Mouse (Mus musculus) hindbrain, embryonic 15.5 days (tissue): ENCODE data around the gene Tradd. TPM values are rescaled to one million over a fixed set of nuclear protein-coding genes. Genes with fewer than 3 reads are reported as not detected.

ENCODE experiments used
- ATAC-seq: fragments of 200-750 bp; cut with Nextera tagmentation; 2 replicates; pipeline ENCODE4 v1.8.0; 2017; ENCODE audit warnings: low read depth, moderate number of reproducible peaks, moderate TSS enrichment; ENCODE audit not compliant: low FRiP score
- H3K27ac ChIP-seq: fragments of 300-500 bp; sonication (generic); replicated peaks from 2 replicates; pipeline ENCODE4 v1.5.1; 2015; ENCODE audit warnings: mild to moderate bottlenecking, inconsistent platforms
- H3K27me3 ChIP-seq: fragments of 300-500 bp; sonication (generic); 2 replicates; pipeline ENCODE4 v1.6.1; 2015; ENCODE audit warnings: control low read depth, inconsistent platforms
- H3K36me3 ChIP-seq: fragments of 300-500 bp; sonication (generic); 2 replicates; pipeline ENCODE4 v1.6.1; 2015; ENCODE audit warnings: control low read depth, inconsistent platforms
- H3K4me1 ChIP-seq: fragments of 300-500 bp; sonication (generic); replicated peaks from 2 replicates; pipeline ENCODE4 v1.6.1; 2015; ENCODE audit warnings: control low read depth, inconsistent platforms
- H3K4me2 ChIP-seq: fragments of 300-500 bp; sonication (generic); 2 replicates; pipeline ENCODE4 v1.6.1; 2015; ENCODE audit warnings: moderate library complexity, mild to moderate bottlenecking, inconsistent platforms
- H3K4me3 ChIP-seq: fragments of 300-500 bp; sonication (generic); 2 replicates; pipeline ENCODE4 v1.5.1; 2015; ENCODE audit warnings: mild to moderate bottlenecking, inconsistent platforms
- H3K9ac ChIP-seq: fragments of 300-500 bp; sonication (generic); 2 replicates; pipeline ENCODE4 v1.6.1; 2015; ENCODE audit warnings: inconsistent platforms
- H3K9me3 ChIP-seq: fragments of 300-500 bp; sonication (generic); 2 replicates; pipeline ENCODE4 v1.6.1; 2016; ENCODE audit warnings: control low read depth, inconsistent platforms
- WGBS: fragments of 180-500 bp; shearing (Covaris S2); methylation state at CpG from one replicate; pipeline ENCODE4 v1.1.7; 2015; 5-methylcytosine and 5-hydroxymethylcytosine counted together
- polyA plus RNA-seq: library from polyadenylated mRNA; unstranded; fragments of >200 nt; fragmentation: Nextera tagmentation; extraction: Ambion mirVana; gene quantifications from 2 replicates; pipeline ENCODE4 v1.2.1, GENCODE M21; 2015

Gene Tradd
- polyA plus RNA-seq, result 18.3 and 19.3 TPM in 2 replicates

GRCm38 (mm10) chr8:105264024-105264982 is at the start of gene Tradd, which contains the start of gene Fbxl8:
Gene Tradd (minus strand): TSS chr8:105264609.
Gene Fbxl8 (plus strand): TSS chr8:105264648.
- peak within 1 kb of the TSS; percentile 59 for H3K4me3 ChIP-seq
- peaks cover 35% of the 10 kb centered on the region for H3K4me1 ChIP-seq
- H3K4me2 ChIP-seq, result peak within 1 kb of the TSS; percentile 94
- no peak within 1 kb of the TSS for H3K27ac ChIP-seq
- peak within 1 kb of the TSS; percentile 55 for H3K9ac ChIP-seq
- ATAC-seq, result no peak
- WGBS, result 1% methylated on average over 54 of the region's 54 CpGs
- H3K36me3 ChIP-seq, result no peaks in the 10 kb centered on the region
- H3K27me3 ChIP-seq, result peaks cover 80% of the 10 kb centered on the region
- no peaks in the 10 kb centered on the region for H3K9me3 ChIP-seq

- WGBS, result 83% methylated on average over 9 of the region's 9 CpGs
- H3K27me3 ChIP-seq, result no peaks in the 10 kb centered on the region
- H3K9ac ChIP-seq, result no peak overlapping the region
- no peaks in the 10 kb centered on the region for H3K9me3 ChIP-seq
- ATAC-seq, result no peak
- peaks cover 46% of the 10 kb centered on the region for H3K36me3 ChIP-seq
- no peak overlapping the region for H3K4me3 ChIP-seq
- H3K27ac ChIP-seq, result no peak overlapping the region
- H3K4me2 ChIP-seq, result no peak overlapping the region
- no peaks in the 10 kb centered on the region for H3K4me1 ChIP-seq
Observed at GRCm38 (mm10) chr8:105313622-105314402, 49.4 kb upstream of the Tradd start.

- WGBS, result 94% methylated on average over 8 of the region's 8 CpGs
Observed at GRCm38 (mm10) chr8:105312891-105313481, 48.6 kb upstream of the Tradd start.

GRCm38 (mm10) chr8:105311718-105312117 is 47.3 kb upstream of the Tradd start:
- peaks cover 52% of the 10 kb centered on the region for H3K36me3 ChIP-seq
- no peaks in the 10 kb centered on the region for H3K9me3 ChIP-seq

More at GRCm38 (mm10) chr8:105312891-105313481, 48.6 kb upstream of the Tradd start:
- no peak for ATAC-seq
- Histone ChIP-seq H3K36me3 (peaks cover 50% of the 10 kb centered on the region), H3K9ac (no peak overlapping the region), H3K4me2 (no peak overlapping the region), H3K4me1 (no peaks in the 10 kb centered on the region), H3K4me3 (no peak overlapping the region), H3K27me3 (no peaks in the 10 kb centered on the region), H3K27ac (no peak overlapping the region), H3K9me3 (no peaks in the 10 kb centered on the region)

GRCm38 (mm10) chr8:105310118-105310517 is 45.7 kb upstream of the Tradd start:
- H3K36me3 ChIP-seq, result peaks cover 39% of the 10 kb centered on the region
- WGBS, result 89% methylated on average over 8 of the region's 8 CpGs
- peaks cover 12% of the 10 kb centered on the region for H3K4me1 ChIP-seq
- no peak overlapping the region for H3K4me3 ChIP-seq
- H3K9ac ChIP-seq, result no peak overlapping the region
- H3K4me2 ChIP-seq, result no peak overlapping the region
- no peak for ATAC-seq
- no peaks in the 10 kb centered on the region for H3K27me3 ChIP-seq
- H3K27ac ChIP-seq, result no peak overlapping the region
- no peaks in the 10 kb centered on the region for H3K9me3 ChIP-seq

More at GRCm38 (mm10) chr8:105311718-105312117, 47.3 kb upstream of the Tradd start:
- ATAC-seq, result no peak
- Histone ChIP-seq H3K4me3 (no peak overlapping the region), H3K9ac (no peak overlapping the region), H3K27ac (no peak overlapping the region), H3K4me1 (no peaks in the 10 kb centered on the region), H3K4me2 (no peak overlapping the region), H3K27me3 (no peaks in the 10 kb centered on the region)
- WGBS, result 87% methylated on average over 1 of the region's 1 CpGs

- no peak for ATAC-seq
- no peak overlapping the region for H3K4me3 ChIP-seq
- no peaks in the 10 kb centered on the region for H3K9me3 ChIP-seq
- no peak overlapping the region for H3K4me2 ChIP-seq
- H3K27ac ChIP-seq, result no peak overlapping the region
- H3K36me3 ChIP-seq, result peaks cover 39% of the 10 kb centered on the region
- peaks cover 15% of the 10 kb centered on the region for H3K4me1 ChIP-seq
- H3K27me3 ChIP-seq, result no peaks in the 10 kb centered on the region
- WGBS, result 83% methylated on average over 15 of the region's 15 CpGs
- H3K9ac ChIP-seq, result no peak overlapping the region
Observed at GRCm38 (mm10) chr8:105309142-105309847, 44.9 kb upstream of the Tradd start.

- H3K36me3 ChIP-seq, result peaks cover 35% of the 10 kb centered on the region
- no peak for ATAC-seq
Observed at GRCm38 (mm10) chr8:105308428-105308827, 44.0 kb upstream of the Tradd start.

GRCm38 (mm10) chr8:105307670-105308069 is 43.3 kb upstream of the Tradd start:
- Histone ChIP-seq H3K4me3 (no peak overlapping the region), H3K4me1 (peaks cover 15% of the 10 kb centered on the region), H3K9ac (no peak overlapping the region), H3K27me3 (no peaks in the 10 kb centered on the region), H3K36me3 (peaks cover 36% of the 10 kb centered on the region), H3K9me3 (no peaks in the 10 kb centered on the region), H3K4me2 (no peak overlapping the region), H3K27ac (no peak overlapping the region)
- WGBS, result 94% methylated on average over 13 of the region's 13 CpGs
- no peak for ATAC-seq

More at GRCm38 (mm10) chr8:105308428-105308827, 44.0 kb upstream of the Tradd start:
- Histone ChIP-seq H3K4me3 (no peak overlapping the region), H3K4me2 (no peak overlapping the region), H3K9ac (no peak overlapping the region), H3K9me3 (no peaks in the 10 kb centered on the region), H3K27ac (no peak overlapping the region), H3K4me1 (peaks cover 15% of the 10 kb centered on the region), H3K27me3 (no peaks in the 10 kb centered on the region)
- 95% methylated on average over 10 of the region's 10 CpGs for WGBS

GRCm38 (mm10) chr8:105306146-105306691 is 41.8 kb upstream of the Tradd start:
- Histone ChIP-seq H3K9ac (no peak overlapping the region), H3K27ac (no peak overlapping the region), H3K4me1 (peaks cover 15% of the 10 kb centered on the region), H3K4me2 (peak overlapping the region; percentile 48), H3K9me3 (no peaks in the 10 kb centered on the region), H3K36me3 (peaks cover 45% of the 10 kb centered on the region), H3K27me3 (no peaks in the 10 kb centered on the region), H3K4me3 (peak overlapping the region; percentile 16; the same call in 1 of the 2 replicates)
- 60% methylated on average over 5 of the region's 5 CpGs for WGBS
- peak; percentile 33; the same call in 1 of the 2 replicates for ATAC-seq

- 10% methylated on average over 28 of the region's 30 CpGs for WGBS
- Histone ChIP-seq H3K4me2 (peak within 1 kb of the TSS; percentile 48), H3K9ac (peak within 1 kb of the TSS; percentile 38), H3K9me3 (no peaks in the 10 kb centered on the region), H3K36me3 (peaks cover 53% of the 10 kb centered on the region), H3K4me1 (peaks cover 15% of the 10 kb centered on the region), H3K4me3 (peak within 1 kb of the TSS; percentile 16), H3K27me3 (no peaks in the 10 kb centered on the region), H3K27ac (no peak within 1 kb of the TSS)
- ATAC-seq, result peak; percentile 66
Observed at GRCm38 (mm10) chr8:105305211-105306145, 41.1 kb upstream of the Tradd start, which contains the start of gene Elmo3. Gene Elmo3 (plus strand): TSS chr8:105305601.
